Mouse (Mus musculus): Measurements from ENCODE around the gene Ccdc85c. TPM values are rescaled to one million over a fixed set of nuclear protein-coding genes. Genes with fewer than 3 reads are reported as not detected.

Gene Ccdc85c
- polyA plus RNA-seq, 1 experiment from 2014 or later, result 8.2 TPM

DNA sequence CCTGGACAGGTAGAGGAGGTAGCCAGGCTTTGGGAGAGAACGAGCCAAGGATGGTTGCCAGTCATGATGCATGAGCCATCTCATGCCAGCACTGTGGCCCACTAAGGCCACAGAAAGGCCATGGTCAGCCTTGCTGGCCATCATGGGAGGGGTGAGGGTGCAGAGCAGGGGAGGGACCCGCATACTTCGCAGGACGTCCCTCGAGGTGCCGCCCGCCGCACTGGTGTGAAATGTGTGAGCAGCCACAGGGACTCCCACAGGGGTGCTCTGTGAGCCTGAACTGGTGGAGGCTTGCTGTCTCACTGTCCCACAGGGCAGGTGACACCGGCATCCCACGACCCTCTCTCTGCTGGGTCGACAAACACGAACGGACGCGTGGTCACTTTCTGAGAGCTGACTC lies 64.6 kb downstream of the Ccdc85c start:
- 86% methylated on average over 15 of the region's 15 CpGs for WGBS
- no peaks in the 10 kb centered on the region for H3K9me3 ChIP-seq (ENCODE audit: control insufficient read depth, low read length)
- H3K27me3 ChIP-seq (ENCODE audit: control insufficient read depth, insufficient read depth, low read length), result no peaks in the 10 kb centered on the region
- no peak overlapping the region for H3K27ac ChIP-seq (replicated peaks in 1 of 2; ENCODE audit: control insufficient read depth in 1 of 2, insufficient read depth in 1 of 2, low read depth in 2 of 2, low read length in 2 of 2)
- H3K4me3 ChIP-seq (ENCODE audit: control insufficient read depth in 1 of 2, insufficient read depth in 1 of 2, low read depth in 1 of 2, low read length in 2 of 2), result no peak overlapping the region
- peaks cover 10% of the 10 kb centered on the region for H3K36me3 ChIP-seq (ENCODE audit: control insufficient read depth, insufficient read depth, low read length)
- no peak overlapping the region for H3K9ac ChIP-seq (ENCODE audit: low read length)
- H3K4me2 ChIP-seq (ENCODE audit: low read length), result no peak overlapping the region
- ATAC-seq (ENCODE audit: insufficient number of reproducible peaks, insufficient read depth, low FRiP score, low read depth), result no peak
- peaks cover 35 to 43% of the 10 kb centered on the region in 2 experiments for H3K4me1 ChIP-seq (ENCODE audit: control insufficient read depth in 2 of 2, insufficient read depth in 2 of 2, low read length in 2 of 2)

DNA sequence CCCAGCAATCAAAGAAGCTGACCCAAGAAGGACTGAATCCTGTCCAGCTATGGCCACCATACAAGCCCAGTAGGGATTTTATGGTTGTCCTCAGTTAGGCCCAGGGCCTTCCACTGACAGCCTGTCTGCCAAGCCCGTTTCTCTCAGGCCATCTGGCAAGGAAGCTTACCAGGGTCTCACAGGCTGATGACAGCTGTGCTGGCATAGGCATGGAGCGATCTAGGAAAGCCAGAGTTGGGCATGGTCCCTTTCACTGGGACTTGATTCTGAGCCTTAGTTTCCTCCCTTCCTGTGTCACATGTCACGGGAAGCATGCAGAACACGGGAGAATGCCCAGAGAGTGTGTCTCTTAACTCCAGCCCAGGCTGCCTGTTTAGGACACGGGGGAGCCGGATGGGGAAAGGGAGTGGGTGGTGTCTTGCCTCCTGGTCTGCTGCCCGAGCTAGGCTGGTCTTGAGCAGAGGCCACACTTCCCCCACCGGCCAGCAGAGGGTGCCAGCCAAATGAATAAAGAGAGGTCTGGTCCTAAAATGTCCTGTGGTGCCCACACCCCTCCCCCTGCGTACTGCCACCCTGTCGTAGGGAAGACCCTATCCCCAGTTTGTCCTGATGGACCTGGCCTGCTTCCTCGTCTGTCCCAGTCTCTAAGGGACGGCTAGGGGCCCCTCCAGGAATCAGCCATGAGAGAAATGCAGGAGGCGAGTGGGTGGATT lies 66.3 kb downstream of the Ccdc85c start:
- 24% methylated on average over 13 of the region's 13 CpGs for WGBS
- H3K4me1 ChIP-seq (ENCODE audit: control insufficient read depth in 2 of 2, insufficient read depth in 2 of 2, low read length in 2 of 2), result peaks cover 22 to 29% of the 10 kb centered on the region in 2 experiments

DNA sequence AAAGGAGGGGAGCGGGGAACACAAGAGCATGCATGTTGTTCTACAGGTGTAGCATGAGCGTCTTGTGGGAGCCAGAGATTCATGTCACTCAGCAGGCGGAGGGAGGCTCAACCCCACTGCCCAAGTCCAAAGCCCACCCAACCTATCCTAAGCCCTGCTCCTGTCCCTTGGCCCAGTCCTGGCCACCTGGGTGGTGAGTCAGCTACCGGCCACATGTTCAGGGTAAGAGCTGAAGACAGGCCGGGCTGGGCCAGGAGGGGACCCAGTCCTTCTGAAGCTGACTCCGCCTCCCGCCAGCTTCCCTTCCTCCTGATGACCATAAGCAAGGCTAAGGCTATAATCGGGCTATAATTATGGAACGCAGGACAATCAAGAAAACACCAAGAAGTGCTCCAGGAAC lies 67.0 kb downstream of the Ccdc85c start:
- 84% methylated on average over 9 of the region's 9 CpGs for WGBS
- peaks cover 34% of the 10 kb centered on the region for H3K36me3 ChIP-seq (ENCODE audit: control insufficient read depth, insufficient read depth, low read length)
- no peaks in the 10 kb centered on the region for H3K27me3 ChIP-seq (ENCODE audit: control insufficient read depth, insufficient read depth, low read length)
- H3K4me1 ChIP-seq (ENCODE audit: control insufficient read depth in 2 of 2, insufficient read depth in 2 of 2, low read length in 2 of 2), result peaks cover 16 to 22% of the 10 kb centered on the region in 2 experiments
- no peak overlapping the region for H3K9ac ChIP-seq (ENCODE audit: low read length)
- no peak overlapping the region for H3K4me2 ChIP-seq (ENCODE audit: low read length)
- no peaks in the 10 kb centered on the region for H3K9me3 ChIP-seq (ENCODE audit: control insufficient read depth, low read length)
- no peak overlapping the region for H3K4me3 ChIP-seq (ENCODE audit: control insufficient read depth in 1 of 2, insufficient read depth in 1 of 2, low read depth in 1 of 2, low read length in 2 of 2)
- ATAC-seq (ENCODE audit: insufficient number of reproducible peaks, insufficient read depth, low FRiP score, low read depth), result no peak
- no peak overlapping the region for H3K27ac ChIP-seq (replicated peaks in 1 of 2; ENCODE audit: control insufficient read depth in 1 of 2, insufficient read depth in 1 of 2, low read depth in 2 of 2, low read length in 2 of 2)

More for the DNA sequence above, 66.3 kb downstream of the Ccdc85c start:
- H3K36me3 ChIP-seq (ENCODE audit: control insufficient read depth, insufficient read depth, low read length), result peaks cover 27% of the 10 kb centered on the region
- no peak overlapping the region for H3K27ac ChIP-seq (replicated peaks in 1 of 2; ENCODE audit: control insufficient read depth in 1 of 2, insufficient read depth in 1 of 2, low read depth in 2 of 2, low read length in 2 of 2)
- no peaks in the 10 kb centered on the region for H3K27me3 ChIP-seq (ENCODE audit: control insufficient read depth, insufficient read depth, low read length)
- no peak overlapping the region for H3K4me2 ChIP-seq (ENCODE audit: low read length)
- H3K4me3 ChIP-seq (ENCODE audit: control insufficient read depth in 1 of 2, insufficient read depth in 1 of 2, low read depth in 1 of 2, low read length in 2 of 2), result no peak overlapping the region
- no peaks in the 10 kb centered on the region for H3K9me3 ChIP-seq (ENCODE audit: control insufficient read depth, low read length)
- no peak overlapping the region; the same call in 1 of the 2 replicates for H3K9ac ChIP-seq (ENCODE audit: low read length)
- ATAC-seq (ENCODE audit: insufficient number of reproducible peaks, insufficient read depth, low FRiP score, low read depth), result no peak

DNA sequence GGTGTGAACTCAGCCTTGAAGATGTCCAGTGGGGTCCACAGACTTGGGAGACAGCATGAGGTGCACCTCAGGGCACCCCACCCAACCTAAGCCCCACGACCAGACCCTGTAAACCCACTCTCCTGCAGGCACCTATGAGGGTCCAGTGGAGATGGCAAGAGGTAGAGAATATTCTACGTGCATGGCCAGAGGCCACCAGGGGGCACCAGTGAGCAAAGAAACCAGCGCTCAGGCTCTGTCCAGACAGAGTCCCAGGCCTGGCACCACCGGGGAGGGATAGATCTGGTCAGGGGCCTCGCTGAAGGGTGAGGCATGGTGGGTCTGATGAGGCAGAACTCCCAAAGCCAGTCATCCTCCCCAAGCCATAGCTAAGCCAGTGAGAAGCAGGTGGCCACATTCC lies 68.6 kb downstream of the Ccdc85c start:
- ATAC-seq (ENCODE audit: insufficient number of reproducible peaks, insufficient read depth, low FRiP score, low read depth), result 0 out of 2 replicates have a peak, but pooled peaks have one; percentile 15
- Histone ChIP-seq H3K36me3 (ENCODE audit: control insufficient read depth, insufficient read depth, low read length) (peaks cover 49% of the 10 kb centered on the region), H3K4me1 (ENCODE audit: control insufficient read depth in 2 of 2, insufficient read depth in 2 of 2, low read length in 2 of 2) (peaks cover 3 to 7% of the 10 kb centered on the region in 2 experiments; a peak in 2 of 4 replicates), H3K4me3 (ENCODE audit: control insufficient read depth in 1 of 2, insufficient read depth in 1 of 2, low read depth in 1 of 2, low read length in 2 of 2) (no peak overlapping the region), H3K9me3 (ENCODE audit: control insufficient read depth, low read length) (no peaks in the 10 kb centered on the region), H3K27me3 (ENCODE audit: control insufficient read depth, insufficient read depth, low read length) (no peaks in the 10 kb centered on the region), H3K9ac (ENCODE audit: low read length) (no peak overlapping the region), H3K27ac (replicated peaks in 1 of 2; ENCODE audit: control insufficient read depth in 1 of 2, insufficient read depth in 1 of 2, low read depth in 2 of 2, low read length in 2 of 2) (no peak overlapping the region), H3K4me2 (ENCODE audit: low read length) (no peak overlapping the region)
- WGBS, result 10% methylated on average over 5 of the region's 5 CpGs

DNA sequence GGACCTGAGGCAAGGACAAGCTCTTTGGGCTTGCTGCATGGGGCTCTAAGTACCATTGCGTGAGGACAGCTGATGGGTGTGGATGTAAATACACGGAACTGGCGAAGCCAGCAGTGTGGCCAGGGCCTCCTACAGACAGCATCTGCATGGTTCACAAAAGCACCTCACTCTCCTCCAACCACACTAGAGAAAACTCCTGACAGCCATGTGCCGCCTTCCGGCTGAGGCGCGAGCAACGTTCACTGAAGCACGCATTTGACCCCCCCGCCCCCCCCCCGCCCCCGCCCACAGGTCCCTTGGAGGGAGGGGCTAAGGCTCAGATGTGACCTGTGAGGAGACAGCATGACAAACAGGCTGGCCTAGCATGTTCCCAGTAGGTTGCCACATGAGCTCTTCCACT lies 70.2 kb downstream of the Ccdc85c start:
- WGBS, result 86% methylated on average over 12 of the region's 12 CpGs
- peaks cover 65% of the 10 kb centered on the region for H3K36me3 ChIP-seq (ENCODE audit: control insufficient read depth, insufficient read depth, low read length)

GRCm38 (mm10) chr12:108203895-108204294 lies 71.3 kb downstream of the Ccdc85c start:
- Histone ChIP-seq H3K9ac (ENCODE audit: low read length) (no peak overlapping the region), H3K27me3 (ENCODE audit: control insufficient read depth, insufficient read depth, low read length) (no peaks in the 10 kb centered on the region), H3K27ac (replicated peaks in 1 of 2; ENCODE audit: control insufficient read depth in 1 of 2, insufficient read depth in 1 of 2, low read depth in 2 of 2, low read length in 2 of 2) (no peak overlapping the region), H3K36me3 (ENCODE audit: control insufficient read depth, insufficient read depth, low read length) (peaks cover 76% of the 10 kb centered on the region), H3K4me2 (ENCODE audit: low read length) (no peak overlapping the region), H3K4me1 (ENCODE audit: control insufficient read depth in 2 of 2, insufficient read depth in 2 of 2, low read length in 2 of 2) (peaks cover 0 to 3% of the 10 kb centered on the region in 2 experiments; a peak in 1 of 4 replicates), H3K4me3 (ENCODE audit: control insufficient read depth in 1 of 2, insufficient read depth in 1 of 2, low read depth in 1 of 2, low read length in 2 of 2) (no peak overlapping the region), H3K9me3 (ENCODE audit: control insufficient read depth, low read length) (no peaks in the 10 kb centered on the region)
- WGBS, result 75% methylated on average over 8 of the region's 8 CpGs
- ATAC-seq (ENCODE audit: insufficient number of reproducible peaks, insufficient read depth, low FRiP score, low read depth), result no peak

More for the DNA sequence above, 70.2 kb downstream of the Ccdc85c start:
- Histone ChIP-seq H3K4me1 (ENCODE audit: control insufficient read depth in 2 of 2, insufficient read depth in 2 of 2, low read length in 2 of 2) (peaks cover 3 to 7% of the 10 kb centered on the region in 2 experiments; a peak in 2 of 4 replicates), H3K27ac (replicated peaks in 1 of 2; ENCODE audit: control insufficient read depth in 1 of 2, insufficient read depth in 1 of 2, low read depth in 2 of 2, low read length in 2 of 2) (no peak overlapping the region), H3K4me3 (ENCODE audit: control insufficient read depth in 1 of 2, insufficient read depth in 1 of 2, low read depth in 1 of 2, low read length in 2 of 2) (no peak overlapping the region), H3K9ac (ENCODE audit: low read length) (no peak overlapping the region), H3K9me3 (ENCODE audit: control insufficient read depth, low read length) (no peaks in the 10 kb centered on the region), H3K4me2 (ENCODE audit: low read length) (no peak overlapping the region), H3K27me3 (ENCODE audit: control insufficient read depth, insufficient read depth, low read length) (no peaks in the 10 kb centered on the region)
- ATAC-seq (ENCODE audit: insufficient number of reproducible peaks, insufficient read depth, low FRiP score, low read depth), result no peak

DNA sequence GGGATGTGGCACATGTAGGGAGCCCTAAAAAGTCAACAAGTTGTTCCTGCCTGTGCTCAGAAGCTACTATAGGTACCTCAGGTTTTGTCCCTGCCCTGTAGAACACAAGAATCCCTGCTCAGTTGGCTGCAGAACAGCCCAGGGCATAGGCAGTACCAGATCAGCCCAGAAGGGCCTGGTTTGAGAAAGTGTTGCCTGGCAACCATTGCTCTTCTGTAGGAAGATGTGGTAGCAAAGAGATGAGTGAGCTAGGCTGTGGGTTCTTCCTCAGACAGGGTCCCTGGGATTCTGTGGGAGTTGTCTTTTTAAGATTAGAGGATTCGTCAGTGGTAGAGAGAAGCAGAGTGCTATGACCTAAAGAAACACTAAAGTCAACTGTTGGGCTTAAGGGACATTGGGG lies 75.1 kb downstream of the Ccdc85c start:
- Histone ChIP-seq H3K4me2 (ENCODE audit: low read length) (no peak overlapping the region), H3K27ac (replicated peaks in 1 of 2; ENCODE audit: control insufficient read depth in 1 of 2, insufficient read depth in 1 of 2, low read depth in 2 of 2, low read length in 2 of 2) (no peak overlapping the region), H3K9ac (ENCODE audit: low read length) (no peak overlapping the region), H3K4me3 (ENCODE audit: control insufficient read depth in 1 of 2, insufficient read depth in 1 of 2, low read depth in 1 of 2, low read length in 2 of 2) (no peak overlapping the region), H3K4me1 (ENCODE audit: control insufficient read depth in 2 of 2, insufficient read depth in 2 of 2, low read length in 2 of 2) (no peaks in the 10 kb centered on the region), H3K9me3 (ENCODE audit: control insufficient read depth, low read length) (no peaks in the 10 kb centered on the region), H3K36me3 (ENCODE audit: control insufficient read depth, insufficient read depth, low read length) (peaks cover 99% of the 10 kb centered on the region), H3K27me3 (ENCODE audit: control insufficient read depth, insufficient read depth, low read length) (no peaks in the 10 kb centered on the region)
- WGBS, result 89% methylated on average over 1 of the region's 1 CpGs
- ATAC-seq (ENCODE audit: insufficient number of reproducible peaks, insufficient read depth, low FRiP score, low read depth), result no peak

- no peak for ATAC-seq (ENCODE audit: insufficient number of reproducible peaks, insufficient read depth, low FRiP score, low read depth)
- Histone ChIP-seq H3K4me1 (ENCODE audit: control insufficient read depth in 2 of 2, insufficient read depth in 2 of 2, low read length in 2 of 2) (no peaks in the 10 kb centered on the region), H3K4me3 (ENCODE audit: control insufficient read depth in 1 of 2, insufficient read depth in 1 of 2, low read depth in 1 of 2, low read length in 2 of 2) (no peak overlapping the region), H3K27ac (replicated peaks in 1 of 2; ENCODE audit: control insufficient read depth in 1 of 2, insufficient read depth in 1 of 2, low read depth in 2 of 2, low read length in 2 of 2) (no peak overlapping the region), H3K4me2 (ENCODE audit: low read length) (no peak overlapping the region), H3K27me3 (ENCODE audit: control insufficient read depth, insufficient read depth, low read length) (no peaks in the 10 kb centered on the region), H3K36me3 (ENCODE audit: control insufficient read depth, insufficient read depth, low read length) (peaks cover 99% of the 10 kb centered on the region), H3K9ac (ENCODE audit: low read length) (no peak overlapping the region), H3K9me3 (ENCODE audit: control insufficient read depth, low read length) (no peaks in the 10 kb centered on the region)
- WGBS, result 69% methylated on average over 4 of the region's 4 CpGs
These were observed 76.8 kb downstream of the Ccdc85c start for GRCm38 (mm10) chr12:108198447-108198846.

Data from heart, embryonic 14.5 days (tissue).